Mouse (Mus musculus) neural tube, embryonic 15.5 days (tissue): ENCODE data around the gene Prelp. TPM values are rescaled to one million over a fixed set of nuclear protein-coding genes. Genes with fewer than 3 reads are reported as not detected.
A peak's percentile ranks its signal among the peaks of the same experiment; 100 is the strongest.

Experiments
- ATAC-seq: fragments of 200-750 bp; cut with Nextera tagmentation; 2 replicates; pipeline ENCODE4 v1.8.0; 2017; ENCODE audit warnings: mild to moderate bottlenecking, moderate TSS enrichment, moderate library complexity; ENCODE audit not compliant: low FRiP score
- H3K27ac ChIP-seq: fragments of 300-500 bp; sonication (generic); replicated peaks from 2 replicates; pipeline ENCODE4 v1.5.1; 2015; ENCODE audit warnings: mild to moderate bottlenecking, inconsistent platforms
- H3K27me3 ChIP-seq: fragments of 300-500 bp; sonication (generic); replicated peaks from 2 replicates; pipeline ENCODE4 v1.6.1; 2015; ENCODE audit warnings: inconsistent platforms
- H3K36me3 ChIP-seq: fragments of 300-500 bp; sonication (generic); 2 replicates; pipeline ENCODE4 v1.6.1; 2015; ENCODE audit warnings: inconsistent platforms
- H3K4me1 ChIP-seq: fragments of 300-500 bp; sonication (generic); 2 replicates; pipeline ENCODE4 v1.6.1; 2015; ENCODE audit warnings: inconsistent platforms
- H3K4me2 ChIP-seq: fragments of 300-500 bp; sonication (generic); 2 replicates; pipeline ENCODE4 v1.6.1; 2015; ENCODE audit warnings: inconsistent platforms, mild to moderate bottlenecking, moderate library complexity
- H3K4me3 ChIP-seq: fragments of 300-500 bp; sonication (generic); replicated peaks from 2 replicates; pipeline ENCODE4 v1.5.1; 2015; ENCODE audit warnings: mild to moderate bottlenecking, inconsistent platforms
- H3K9ac ChIP-seq: fragments of 300-500 bp; sonication (generic); replicated peaks from 2 replicates; pipeline ENCODE4 v1.6.1; 2015; ENCODE audit warnings: mild to moderate bottlenecking, inconsistent platforms
- H3K9me3 ChIP-seq: fragments of 300-500 bp; sonication (generic); replicated peaks from 2 replicates; pipeline ENCODE4 v1.6.1; 2016; ENCODE audit warnings: inconsistent platforms
- WGBS: fragments of 180-500 bp; shearing (Covaris S2); methylation state at CpG from one replicate; pipeline ENCODE4 v1.1.7; 2015; ENCODE audit warnings: mixed read lengths; 5-methylcytosine and 5-hydroxymethylcytosine counted together
- polyA plus RNA-seq: library from polyadenylated mRNA; unstranded; fragments of >200 nt; fragmentation: Nextera tagmentation; extraction: Ambion mirVana; gene quantifications from 2 replicates; pipeline ENCODE4 v1.2.1, GENCODE M21; 2015

The Prelp gene
- polyA plus RNA-seq, 1 experiment from 2014 or later, result 11.4 TPM

DNA sequence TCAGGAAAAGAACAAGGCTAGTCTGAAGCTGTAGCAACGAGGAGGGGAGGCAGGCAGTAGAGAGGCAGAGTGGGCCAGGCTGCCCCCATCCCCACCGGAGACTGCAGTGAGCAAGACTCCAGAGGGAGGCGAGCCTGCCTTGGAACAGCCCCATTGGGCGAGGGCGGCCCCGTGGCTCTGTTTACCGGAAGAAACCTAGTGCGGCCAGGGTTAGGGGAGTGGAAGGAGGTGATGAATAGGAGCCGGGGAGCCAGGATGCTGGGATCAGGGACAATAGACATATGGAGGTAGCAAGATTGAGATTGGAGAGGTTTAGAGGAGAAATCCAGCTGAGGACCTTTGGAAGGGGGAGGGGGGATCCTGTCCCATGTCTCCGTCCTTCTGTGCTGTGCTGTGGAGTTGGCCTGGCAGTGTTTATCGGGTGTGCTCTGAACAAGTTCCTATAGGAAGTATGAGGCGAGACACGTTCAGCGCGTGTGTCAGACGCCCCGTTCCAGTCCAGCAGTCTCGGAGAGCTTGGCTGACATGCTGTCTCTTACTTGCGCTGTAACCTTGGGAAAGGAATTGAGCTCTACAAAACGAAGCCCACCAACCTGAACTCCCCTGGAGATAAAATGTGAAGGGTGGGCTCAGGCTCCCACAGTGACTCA, 31.1 kb downstream of the Prelp start:
- 21% methylated on average over 20 of the region's 20 CpGs for WGBS
- Histone ChIP-seq H3K27ac (0 out of 2 replicates have a peak overlapping the region, but pooled peaks have one; percentile 28), H3K4me2 (peak overlapping the region; percentile 40), H3K36me3 (no peaks in the 10 kb centered on the region), H3K4me1 (peaks cover 68% of the 10 kb centered on the region), H3K9ac (no peak overlapping the region), H3K27me3 (no peaks in the 10 kb centered on the region), H3K4me3 (no peak overlapping the region), H3K9me3 (no peaks in the 10 kb centered on the region)
- ATAC-seq, result no peak

GRCm38 (mm10) chr1:133887538-133888250, 33.5 kb downstream of the Prelp start:
- Histone ChIP-seq H3K4me1 (peaks cover 71% of the 10 kb centered on the region), H3K4me3 (no peak overlapping the region), H3K27me3 (no peaks in the 10 kb centered on the region), H3K27ac (peak overlapping the region; percentile 82), H3K9ac (no peak overlapping the region), H3K4me2 (peak overlapping the region; percentile 45; the same call in 1 of the 2 replicates), H3K36me3 (no peaks in the 10 kb centered on the region), H3K9me3 (no peaks in the 10 kb centered on the region)
- 67% methylated on average over 5 of the region's 5 CpGs for WGBS
- ATAC-seq, result no peak

- no peaks in the 10 kb centered on the region for H3K36me3 ChIP-seq
- H3K27me3 ChIP-seq, result no peaks in the 10 kb centered on the region
- H3K4me2 ChIP-seq, result peak overlapping the region; percentile 45
- H3K9ac ChIP-seq, result no peak overlapping the region
- no peaks in the 10 kb centered on the region for H3K9me3 ChIP-seq
- no peak overlapping the region for H3K4me3 ChIP-seq
- 3% methylated on average over 8 of the region's 8 CpGs for WGBS
- ATAC-seq, result peak; percentile 72
- H3K27ac ChIP-seq, result peak overlapping the region; percentile 82
- peaks cover 73% of the 10 kb centered on the region for H3K4me1 ChIP-seq
Measured at GRCm38 (mm10) chr1:133887044-133887443, 34.2 kb downstream of the Prelp start.

DNA sequence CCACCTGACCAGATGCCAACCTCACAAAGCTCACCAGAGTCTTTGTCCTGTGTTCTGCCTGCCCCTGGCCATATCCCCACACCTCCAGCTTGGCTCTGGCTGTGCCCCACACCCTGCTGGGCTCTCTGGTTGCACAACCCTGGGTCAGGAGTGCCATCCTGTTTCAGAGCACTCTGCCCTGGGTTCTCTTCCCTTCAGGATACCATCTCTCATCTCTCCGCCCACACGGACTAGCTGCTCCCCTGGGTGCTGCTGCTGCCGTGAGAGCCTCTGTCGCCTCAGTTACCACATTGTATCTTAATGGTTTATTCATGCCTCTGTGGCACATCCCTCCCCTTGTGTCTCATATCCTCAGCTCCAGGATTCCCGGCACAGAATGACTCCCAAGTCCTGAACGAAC, 34.8 kb downstream of the Prelp start:
- Histone ChIP-seq H3K36me3 (no peaks in the 10 kb centered on the region), H3K4me2 (peak overlapping the region; percentile 45), H3K9me3 (no peaks in the 10 kb centered on the region), H3K27me3 (no peaks in the 10 kb centered on the region), H3K4me1 (peaks cover 73% of the 10 kb centered on the region), H3K4me3 (no peak overlapping the region), H3K27ac (peak overlapping the region; percentile 82), H3K9ac (no peak overlapping the region; the same call in 1 of the 2 replicates)
- peak; percentile 14; the same call in 1 of the 2 replicates for ATAC-seq
- WGBS, result 10% methylated on average over 6 of the region's 6 CpGs

DNA sequence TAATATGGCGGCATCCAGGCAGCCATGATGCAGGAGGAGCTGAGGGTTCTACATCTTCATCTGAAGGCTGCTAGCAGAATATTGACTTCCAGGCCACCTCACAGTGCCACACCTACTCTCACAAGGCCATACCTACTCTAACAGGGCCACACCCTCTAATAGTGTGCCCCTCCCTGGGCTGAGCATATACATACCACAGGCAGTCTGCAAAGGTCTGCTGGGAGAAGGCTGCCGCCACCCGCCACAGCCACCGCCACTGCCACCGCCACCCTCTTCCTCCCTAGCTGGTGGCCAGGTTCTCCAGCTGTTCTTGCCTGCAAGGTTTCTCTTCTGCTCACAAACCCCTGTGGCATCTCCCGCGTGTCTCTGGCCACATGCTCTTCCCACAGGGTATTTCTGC, 35.4 kb downstream of the Prelp start:
- Histone ChIP-seq H3K4me2 (no peak overlapping the region), H3K27me3 (no peaks in the 10 kb centered on the region), H3K36me3 (no peaks in the 10 kb centered on the region), H3K27ac (no peak overlapping the region), H3K9me3 (no peaks in the 10 kb centered on the region), H3K9ac (no peak overlapping the region), H3K4me1 (peaks cover 68% of the 10 kb centered on the region), H3K4me3 (no peak overlapping the region)
- no peak for ATAC-seq
- WGBS, result 91% methylated on average over 7 of the region's 7 CpGs

DNA sequence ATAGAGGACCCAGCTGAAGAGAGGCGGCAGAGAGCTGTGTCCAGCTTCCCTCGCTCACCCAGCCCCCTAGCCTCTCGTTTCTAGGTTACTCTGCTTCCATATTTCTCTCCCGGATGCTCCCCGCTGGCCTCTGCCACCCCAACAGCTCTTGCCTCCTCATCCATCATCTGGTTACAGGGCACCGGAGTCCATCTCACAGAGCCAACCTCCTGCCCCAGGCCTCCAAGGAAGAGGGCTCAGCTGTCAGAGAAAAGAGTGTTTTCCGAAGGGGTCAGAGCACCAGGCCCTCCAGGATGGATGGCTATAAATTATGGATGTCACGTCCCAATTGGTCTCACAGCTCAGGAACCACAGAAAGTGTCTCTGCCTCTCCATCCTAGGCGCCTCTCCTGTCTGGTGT, 36.5 kb downstream of the Prelp start:
- Histone ChIP-seq H3K9me3 (no peaks in the 10 kb centered on the region), H3K4me3 (no peak overlapping the region), H3K4me2 (no peak overlapping the region), H3K4me1 (peaks cover 57% of the 10 kb centered on the region), H3K9ac (no peak overlapping the region), H3K27ac (no peak overlapping the region), H3K27me3 (no peaks in the 10 kb centered on the region), H3K36me3 (no peaks in the 10 kb centered on the region)
- no peak for ATAC-seq
- 26% methylated on average over 9 of the region's 9 CpGs for WGBS

DNA sequence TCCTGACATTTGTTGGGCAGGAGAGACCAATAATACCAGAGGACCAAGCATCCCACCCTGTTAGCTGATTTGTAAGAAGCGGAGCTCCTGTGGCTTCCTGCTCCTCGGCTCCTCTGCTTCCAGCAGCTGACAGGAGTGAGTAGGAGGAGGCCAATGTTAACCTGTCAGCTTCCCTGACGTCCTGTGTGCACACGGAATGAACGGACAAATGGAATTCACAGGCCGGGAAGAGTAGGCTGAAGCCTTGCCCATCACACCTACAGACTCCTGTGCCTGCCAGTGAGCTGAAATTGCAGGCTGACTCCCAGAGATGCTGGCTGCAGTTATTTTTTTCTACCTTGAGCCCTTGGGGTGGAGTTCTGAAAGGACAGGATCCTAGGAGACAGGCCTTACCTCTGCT, 37.1 kb downstream of the Prelp start:
- Histone ChIP-seq H3K4me1 (peaks cover 51% of the 10 kb centered on the region), H3K9ac (no peak overlapping the region; the same call in 1 of the 2 replicates), H3K27ac (no peak overlapping the region), H3K4me2 (no peak overlapping the region), H3K4me3 (no peak overlapping the region), H3K36me3 (no peaks in the 10 kb centered on the region), H3K27me3 (no peaks in the 10 kb centered on the region), H3K9me3 (no peaks in the 10 kb centered on the region)
- 70% methylated on average over 6 of the region's 6 CpGs for WGBS
- ATAC-seq, result no peak

- no peaks in the 10 kb centered on the region for H3K9me3 ChIP-seq
- H3K36me3 ChIP-seq, result no peaks in the 10 kb centered on the region
- no peak overlapping the region for H3K4me3 ChIP-seq
- no peak overlapping the region for H3K4me2 ChIP-seq
- H3K27me3 ChIP-seq, result no peaks in the 10 kb centered on the region
- H3K9ac ChIP-seq, result no peak overlapping the region
- no peak for ATAC-seq
- no peak overlapping the region for H3K27ac ChIP-seq
- WGBS, result 59% methylated on average over 11 of the region's 11 CpGs
- peaks cover 38% of the 10 kb centered on the region for H3K4me1 ChIP-seq
Measured at GRCm38 (mm10) chr1:133882283-133883217, 38.7 kb downstream of the Prelp start.

- no peak overlapping the region for H3K4me3 ChIP-seq
- no peak for ATAC-seq
- no peaks in the 10 kb centered on the region for H3K9me3 ChIP-seq
- H3K27me3 ChIP-seq, result no peaks in the 10 kb centered on the region
- H3K4me2 ChIP-seq, result no peak overlapping the region
- no peaks in the 10 kb centered on the region for H3K36me3 ChIP-seq
- peaks cover 31% of the 10 kb centered on the region for H3K4me1 ChIP-seq
- 26% methylated on average over 6 of the region's 6 CpGs for WGBS
- H3K9ac ChIP-seq, result no peak overlapping the region
- H3K27ac ChIP-seq, result no peak overlapping the region
Measured at GRCm38 (mm10) chr1:133881813-133882212, 39.4 kb downstream of the Prelp start.

GRCm38 (mm10) chr1:133878825-133879423, 42.3 kb downstream of the Prelp start:
- no peak overlapping the region for H3K4me3 ChIP-seq
- no peaks in the 10 kb centered on the region for H3K9me3 ChIP-seq
- H3K27ac ChIP-seq, result no peak overlapping the region
- ATAC-seq, result no peak
- H3K4me2 ChIP-seq, result no peak overlapping the region
- 40% methylated on average over 12 of the region's 12 CpGs for WGBS
- peaks cover 11% of the 10 kb centered on the region for H3K4me1 ChIP-seq
- no peaks in the 10 kb centered on the region for H3K27me3 ChIP-seq
- H3K36me3 ChIP-seq, result no peaks in the 10 kb centered on the region
- H3K9ac ChIP-seq, result no peak overlapping the region

DNA sequence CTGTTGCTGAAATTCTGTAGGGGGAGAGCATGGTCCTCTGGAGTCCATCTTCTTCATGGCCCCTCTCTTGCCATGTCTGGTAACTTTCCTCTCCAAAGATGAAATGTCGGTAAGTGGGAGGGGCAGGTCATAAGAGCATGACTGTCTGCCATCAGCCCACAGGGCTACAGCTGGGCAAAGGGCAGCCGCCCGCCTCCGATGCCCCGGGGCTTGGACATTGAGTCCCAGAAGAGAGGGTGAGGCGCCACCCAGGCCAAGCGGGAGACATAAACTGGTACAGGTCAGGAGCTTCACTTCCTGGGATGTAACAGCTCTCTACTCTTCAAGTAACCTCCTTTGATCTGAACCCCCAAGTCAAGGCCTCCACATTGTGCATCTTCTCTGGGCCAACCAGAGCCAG, 44.3 kb downstream of the Prelp start:
- Histone ChIP-seq H3K36me3 (no peaks in the 10 kb centered on the region), H3K27me3 (no peaks in the 10 kb centered on the region), H3K4me1 (peaks cover 4% of the 10 kb centered on the region; the same call in 1 of the 2 replicates), H3K9me3 (no peaks in the 10 kb centered on the region), H3K4me2 (no peak overlapping the region), H3K4me3 (no peak overlapping the region), H3K27ac (no peak overlapping the region), H3K9ac (no peak overlapping the region)
- ATAC-seq, result no peak
- WGBS, result 86% methylated on average over 7 of the region's 7 CpGs
